Mouse (Mus musculus): Measurements from ENCODE around the gene Adamts2. TPM values are rescaled to one million over a fixed set of nuclear protein-coding genes. Genes with fewer than 3 reads are reported as not detected.

Gene Adamts2
- polyA plus RNA-seq, 1 experiment from 2014 or later: 5.8 TPM

- Histone ChIP-seq H3K27ac (no peak overlapping the region; the same call in 1 of the 2 replicates), H3K4me1 (0 out of 2 replicates have a peak, but pooled peaks cover 3% of the 10 kb centered on the region), H3K4me3 (replicated peaks) (no peak overlapping the region), H3K27me3 (no peaks in the 10 kb centered on the region), H3K9me3 (replicated peaks) (no peaks in the 10 kb centered on the region), H3K9ac (no peak overlapping the region), H3K4me2 (no peak overlapping the region), H3K36me3 (no peaks in the 10 kb centered on the region)
- 69% methylated on average over 7 of the region's 7 CpGs for WGBS
- no peak for ATAC-seq (replicated peaks; ENCODE audit: low FRiP score)
Measured at GRCm38 (mm10) chr11:50681940-50682339, 80.1 kb downstream of the Adamts2 start.

GRCm38 (mm10) chr11:50683821-50684220, 81.9 kb downstream of the Adamts2 start:
- no peaks in the 10 kb centered on the region for H3K36me3 ChIP-seq
- 86% methylated on average over 2 of the region's 2 CpGs for WGBS
- H3K4me3 ChIP-seq (replicated peaks): no peak overlapping the region
- ATAC-seq (replicated peaks; ENCODE audit: low FRiP score): no peak
- H3K4me1 ChIP-seq: 0 out of 2 replicates have a peak, but pooled peaks cover 3% of the 10 kb centered on the region
- H3K4me2 ChIP-seq: no peak overlapping the region
- no peaks in the 10 kb centered on the region for H3K27me3 ChIP-seq
- H3K9ac ChIP-seq: no peak overlapping the region
- H3K9me3 ChIP-seq (replicated peaks): no peaks in the 10 kb centered on the region
- no peak overlapping the region for H3K27ac ChIP-seq

GRCm38 (mm10) chr11:50688584-50688983, 86.7 kb downstream of the Adamts2 start:
- 94% methylated on average over 3 of the region's 3 CpGs for WGBS
- Histone ChIP-seq H3K9me3 (replicated peaks) (no peaks in the 10 kb centered on the region), H3K27ac (no peak overlapping the region), H3K36me3 (no peaks in the 10 kb centered on the region), H3K9ac (no peak overlapping the region), H3K4me1 (no peaks in the 10 kb centered on the region), H3K27me3 (no peaks in the 10 kb centered on the region), H3K4me2 (no peak overlapping the region), H3K4me3 (replicated peaks) (no peak overlapping the region)
- ATAC-seq (replicated peaks; ENCODE audit: low FRiP score): no peak

- WGBS: 90% methylated on average over 4 of the region's 4 CpGs
- ATAC-seq (replicated peaks; ENCODE audit: low FRiP score): no peak
- H3K9ac ChIP-seq: no peak overlapping the region
- no peaks in the 10 kb centered on the region for H3K9me3 ChIP-seq (replicated peaks)
- H3K4me3 ChIP-seq (replicated peaks): no peak overlapping the region
- H3K4me1 ChIP-seq: no peaks in the 10 kb centered on the region
- H3K4me2 ChIP-seq: no peak overlapping the region
- H3K27ac ChIP-seq: no peak overlapping the region
- H3K36me3 ChIP-seq: no peaks in the 10 kb centered on the region
- no peaks in the 10 kb centered on the region for H3K27me3 ChIP-seq
Measured at GRCm38 (mm10) chr11:50689672-50690071, 87.8 kb downstream of the Adamts2 start.

GRCm38 (mm10) chr11:50699971-50700370, 98.1 kb downstream of the Adamts2 start:
- Histone ChIP-seq H3K4me2 (no peak overlapping the region), H3K9me3 (replicated peaks) (no peaks in the 10 kb centered on the region), H3K4me1 (no peaks in the 10 kb centered on the region), H3K36me3 (no peaks in the 10 kb centered on the region), H3K4me3 (replicated peaks) (no peak overlapping the region), H3K27me3 (no peaks in the 10 kb centered on the region), H3K9ac (no peak overlapping the region), H3K27ac (no peak overlapping the region)
- ATAC-seq (replicated peaks; ENCODE audit: low FRiP score): no peak
- WGBS: 79% methylated on average over 12 of the region's 12 CpGs

- Histone ChIP-seq H3K27ac (no peak overlapping the region), H3K4me3 (replicated peaks) (no peak overlapping the region), H3K4me1 (no peaks in the 10 kb centered on the region), H3K4me2 (no peak overlapping the region), H3K9me3 (replicated peaks) (no peaks in the 10 kb centered on the region), H3K36me3 (no peaks in the 10 kb centered on the region), H3K9ac (no peak overlapping the region), H3K27me3 (no peaks in the 10 kb centered on the region)
- ATAC-seq (replicated peaks; ENCODE audit: low FRiP score): no peak
- 88% methylated on average over 8 of the region's 8 CpGs for whole genome bisulfite sequencing
Measured at GRCm38 (mm10) chr11:50700496-50700895, 98.6 kb downstream of the Adamts2 start.

- Histone ChIP-seq H3K9me3 (replicated peaks) (no peaks in the 10 kb centered on the region), H3K4me2 (no peak overlapping the region), H3K36me3 (no peaks in the 10 kb centered on the region), H3K4me3 (replicated peaks) (no peak overlapping the region), H3K4me1 (no peaks in the 10 kb centered on the region), H3K9ac (no peak overlapping the region), H3K27ac (no peak overlapping the region), H3K27me3 (no peaks in the 10 kb centered on the region)
- 53% methylated on average over 7 of the region's 7 CpGs for WGBS
- ATAC-seq (replicated peaks; ENCODE audit: low FRiP score): no peak
Measured at GRCm38 (mm10) chr11:50703397-50703796, 101.5 kb downstream of the Adamts2 start.

GRCm38 (mm10) chr11:50704511-50704910, 102.6 kb downstream of the Adamts2 start:
- 79% methylated on average over 2 of the region's 2 CpGs for WGBS
- H3K36me3 ChIP-seq: no peaks in the 10 kb centered on the region
- H3K27ac ChIP-seq: no peak overlapping the region
- H3K4me2 ChIP-seq: no peak overlapping the region
- no peak for ATAC-seq (replicated peaks; ENCODE audit: low FRiP score)
- no peak overlapping the region for H3K4me3 ChIP-seq (replicated peaks)
- H3K27me3 ChIP-seq: no peaks in the 10 kb centered on the region
- no peaks in the 10 kb centered on the region for H3K4me1 ChIP-seq
- no peaks in the 10 kb centered on the region for H3K9me3 ChIP-seq (replicated peaks)
- no peak overlapping the region for H3K9ac ChIP-seq

- Histone ChIP-seq H3K4me3 (replicated peaks) (no peak overlapping the region), H3K27me3 (no peaks in the 10 kb centered on the region), H3K36me3 (no peaks in the 10 kb centered on the region), H3K9ac (no peak overlapping the region), H3K27ac (no peak overlapping the region), H3K4me1 (no peaks in the 10 kb centered on the region), H3K9me3 (replicated peaks) (no peaks in the 10 kb centered on the region), H3K4me2 (no peak overlapping the region)
- 78% methylated on average over 1 of the region's 1 CpGs for WGBS
- ATAC-seq (replicated peaks; ENCODE audit: low FRiP score): no peak
Measured at GRCm38 (mm10) chr11:50707259-50707658, 105.4 kb downstream of the Adamts2 start.

GRCm38 (mm10) chr11:50713610-50714202, 111.8 kb downstream of the Adamts2 start:
- H3K27me3 ChIP-seq: no peaks in the 10 kb centered on the region; the same call in 1 of the 2 replicates
- 31% methylated on average over 21 of the region's 21 CpGs for WGBS
- H3K9me3 ChIP-seq (replicated peaks): no peaks in the 10 kb centered on the region
- no peak overlapping the region for H3K4me3 ChIP-seq (replicated peaks)
- ATAC-seq (replicated peaks; ENCODE audit: low FRiP score): peak; percentile 64
- no peak overlapping the region for H3K27ac ChIP-seq
- H3K4me1 ChIP-seq: peaks cover 24% of the 10 kb centered on the region
- H3K9ac ChIP-seq: no peak overlapping the region
- no peaks in the 10 kb centered on the region for H3K36me3 ChIP-seq
- peak overlapping the region; percentile 28 for H3K4me2 ChIP-seq

- no peak for ATAC-seq (replicated peaks; ENCODE audit: low FRiP score)
- H3K9me3 ChIP-seq (replicated peaks): no peaks in the 10 kb centered on the region
Measured at GRCm38 (mm10) chr11:50715091-50715490, 113.2 kb downstream of the Adamts2 start.

GRCm38 (mm10) chr11:50717381-50717897, 115.6 kb downstream of the Adamts2 start:
- no peaks in the 10 kb centered on the region for H3K36me3 ChIP-seq
- H3K4me2 ChIP-seq: no peak overlapping the region
- H3K4me1 ChIP-seq: peaks cover 40% of the 10 kb centered on the region
- H3K27me3 ChIP-seq: no peaks in the 10 kb centered on the region; the same call in 1 of the 2 replicates
- no peak overlapping the region for H3K27ac ChIP-seq
- 68% methylated on average over 12 of the region's 12 CpGs for whole genome bisulfite sequencing
- H3K9ac ChIP-seq: no peak overlapping the region
- H3K9me3 ChIP-seq (replicated peaks): no peaks in the 10 kb centered on the region
- no peak for ATAC-seq (replicated peaks; ENCODE audit: low FRiP score)
- H3K4me3 ChIP-seq (replicated peaks): no peak overlapping the region

More at GRCm38 (mm10) chr11:50715091-50715490, 113.2 kb downstream of the Adamts2 start:
- no peak overlapping the region for H3K4me3 ChIP-seq (replicated peaks)
- H3K9ac ChIP-seq: no peak overlapping the region
- no peak overlapping the region for H3K27ac ChIP-seq
- WGBS: 58% methylated on average over 6 of the region's 6 CpGs
- no peak overlapping the region for H3K4me2 ChIP-seq
- no peaks in the 10 kb centered on the region for H3K36me3 ChIP-seq
- H3K4me1 ChIP-seq: peaks cover 34% of the 10 kb centered on the region
- no peaks in the 10 kb centered on the region; the same call in 1 of the 2 replicates for H3K27me3 ChIP-seq
